Mouse (Mus musculus): Measurements from ENCODE around the gene Rab9.

Rab9 gene

DNA sequence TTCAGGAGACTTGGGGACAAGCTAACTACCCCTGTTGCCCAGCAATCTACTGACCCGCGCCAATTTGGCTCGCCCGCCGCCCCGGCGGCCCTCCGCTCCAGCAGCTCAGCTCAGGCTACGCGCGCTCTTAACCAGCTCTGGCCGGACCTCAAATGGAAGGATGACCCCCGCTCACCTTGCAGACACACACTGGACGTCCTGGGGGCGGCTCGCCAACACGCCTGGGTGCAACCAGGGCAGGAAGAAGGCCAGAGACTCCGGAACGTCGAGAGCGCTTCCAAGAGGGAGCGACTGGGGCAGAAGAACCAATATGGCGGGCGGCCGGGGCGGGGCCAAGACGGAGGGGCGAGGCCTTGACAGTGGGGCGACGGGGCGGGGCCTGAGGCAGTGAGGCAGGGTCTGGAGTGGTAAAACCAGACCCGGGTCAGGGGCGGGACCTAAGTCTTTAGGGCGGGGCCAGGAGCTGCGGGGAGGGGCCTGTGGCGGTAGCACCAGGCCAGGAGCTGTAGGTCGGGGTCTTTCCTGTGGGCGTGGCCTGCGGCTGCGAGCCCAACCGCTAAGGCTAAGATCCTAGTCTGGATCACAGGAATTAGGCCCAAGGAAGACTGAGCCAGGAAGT lies at the start of gene Rab9:
Gene Rab9 (minus strand): TSS at position 503 of the 619 bp plus-strand sequence.
- DNase-seq (ENCODE audit: low read depth, low spot score), result peak; percentile 90

GRCm38 (mm10) chrX:166528126-166528525 lies 48.5 kb upstream of the Rab9 start:
- no peak for DNase-seq (ENCODE audit: low read depth, low spot score)

- no peak for DNase-seq (ENCODE audit: low read depth, low spot score)
These were observed 46.1 kb upstream of the Rab9 start for GRCm38 (mm10) chrX:166525637-166526315.

- DNase-seq (ENCODE audit: low read depth, low spot score), result no peak
These were observed 41.1 kb upstream of the Rab9 start for GRCm38 (mm10) chrX:166520782-166521181.

GRCm38 (mm10) chrX:166518345-166518744 lies 38.7 kb upstream of the Rab9 start, which contains the start of gene Tceanc:
TSS of gene Tceanc (minus strand) at chrX:166518567.
- DNase-seq (ENCODE audit: low read depth, low spot score), result no peak

DNA sequence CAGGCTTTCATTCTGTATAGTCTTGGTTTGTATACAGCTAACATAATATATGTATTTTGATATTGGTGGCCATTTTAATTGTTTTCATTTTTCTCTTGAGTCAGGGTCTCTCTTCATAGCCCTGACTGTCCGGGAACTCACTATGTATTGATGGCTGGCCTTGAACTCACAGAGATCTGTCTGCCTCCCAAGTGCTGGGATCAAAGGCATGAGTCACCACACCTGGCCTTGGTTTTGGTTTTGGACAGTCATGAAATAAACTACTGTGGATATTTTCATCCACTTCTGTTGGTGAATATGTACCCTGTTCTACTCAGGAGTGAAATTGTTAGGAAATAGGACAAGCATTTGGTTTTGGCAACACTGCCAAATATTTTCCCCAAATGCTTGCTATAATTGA lies 37.0 kb upstream of the Rab9 start:
- DNase-seq (ENCODE audit: low read depth, low spot score), result no peak

- DNase-seq (ENCODE audit: low read depth, low spot score), result no peak
These were observed 36.3 kb upstream of the Rab9 start for GRCm38 (mm10) chrX:166515923-166516322.

GRCm38 (mm10) chrX:166514035-166514434 lies 34.4 kb upstream of the Rab9 start:
- peak; percentile 14 for DNase-seq (ENCODE audit: low read depth, low spot score)

DNA sequence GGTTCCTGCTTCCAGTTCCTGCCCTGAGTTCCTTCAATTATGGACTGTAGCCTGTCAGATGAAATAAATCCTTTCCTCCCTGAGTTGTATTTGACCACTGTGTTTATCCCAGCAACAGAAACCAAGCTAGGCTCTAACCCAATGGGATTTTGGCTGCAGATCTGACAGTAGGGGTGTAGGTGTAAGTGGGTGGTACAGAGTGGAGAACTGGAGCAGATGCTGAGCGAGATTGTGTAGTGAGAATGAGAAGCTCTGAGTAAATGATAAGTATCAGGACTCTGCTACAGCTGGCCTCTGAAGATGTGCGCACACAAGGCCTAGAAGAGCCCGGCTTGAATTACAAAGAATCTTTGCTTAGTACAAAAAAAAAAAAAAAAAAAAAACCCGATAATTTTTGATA lies 32.4 kb upstream of the Rab9 start:
- DNase-seq (ENCODE audit: low read depth, low spot score), result no peak

DNA sequence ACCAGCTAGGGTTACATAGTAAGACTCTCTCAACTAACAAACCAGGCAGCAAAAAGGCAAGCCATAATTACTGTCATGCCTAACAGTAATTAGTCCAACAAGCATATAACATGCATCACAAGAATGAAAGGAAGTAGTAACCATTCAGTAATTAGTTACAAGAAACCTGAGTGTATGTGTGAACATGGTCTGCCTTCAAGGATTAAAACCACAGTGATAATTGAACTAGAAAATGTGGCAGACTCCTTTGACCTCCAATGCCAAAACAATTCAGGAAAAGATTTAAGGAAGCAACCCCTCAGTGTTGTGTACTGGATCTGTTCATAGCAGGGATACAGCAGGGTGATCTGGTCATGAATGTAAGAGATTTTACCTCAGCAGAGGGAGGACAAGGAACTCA lies 31.4 kb upstream of the Rab9 start:
- no peak for DNase-seq (ENCODE audit: low read depth, low spot score)

DNA sequence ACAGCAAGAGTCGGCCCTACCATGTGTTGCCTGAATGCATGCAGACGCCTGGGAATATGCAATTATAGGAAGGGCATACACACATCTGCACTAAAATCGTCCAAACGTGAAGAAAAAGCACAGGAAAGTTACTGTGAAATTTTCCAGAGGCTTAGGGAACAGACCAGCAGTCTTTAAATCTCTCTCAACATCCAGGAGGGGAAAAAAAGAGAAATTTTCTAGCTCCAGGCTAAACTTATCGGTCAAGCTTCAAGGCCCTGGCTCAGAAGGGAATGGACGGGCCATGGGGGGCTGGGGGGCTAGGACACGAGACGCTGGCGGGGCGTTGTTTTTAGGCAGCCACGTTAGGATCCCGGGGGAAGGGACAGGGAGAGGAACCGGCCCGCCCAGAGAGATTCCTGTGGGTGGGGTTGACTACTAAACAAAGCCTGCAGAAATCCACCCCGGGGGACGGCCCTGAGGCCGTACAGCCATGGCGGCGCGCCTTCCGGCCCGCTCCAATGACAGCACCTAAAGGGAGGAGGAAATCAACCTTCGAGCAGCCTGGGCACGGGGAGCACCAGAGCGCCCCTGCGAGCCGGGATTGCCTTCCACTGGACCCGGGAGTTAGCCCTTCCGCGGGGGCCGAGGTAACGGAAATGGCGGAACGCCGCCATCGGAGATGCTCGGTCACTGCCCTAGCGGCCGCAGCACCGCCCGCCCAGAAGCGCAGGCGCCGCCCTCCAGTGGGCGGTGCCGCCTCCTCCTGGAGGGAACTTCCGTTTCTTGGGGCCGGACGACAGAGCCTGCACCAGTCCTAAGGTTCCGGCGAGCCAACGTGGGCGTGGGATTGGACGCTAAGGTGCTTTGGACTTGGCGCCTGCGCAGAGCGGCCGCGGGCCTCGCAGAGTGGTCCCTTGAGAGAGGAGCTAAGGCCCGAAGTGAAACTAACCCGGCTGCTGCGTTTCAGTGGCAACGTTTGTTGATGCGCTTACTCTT lies 30.4 kb upstream of the Rab9 start:
- DNase-seq (ENCODE audit: low read depth, low spot score), result peak; percentile 95

GRCm38 (mm10) chrX:166504421-166504820 lies 24.8 kb upstream of the Rab9 start:
- DNase-seq (ENCODE audit: low read depth, low spot score), result no peak

DNA sequence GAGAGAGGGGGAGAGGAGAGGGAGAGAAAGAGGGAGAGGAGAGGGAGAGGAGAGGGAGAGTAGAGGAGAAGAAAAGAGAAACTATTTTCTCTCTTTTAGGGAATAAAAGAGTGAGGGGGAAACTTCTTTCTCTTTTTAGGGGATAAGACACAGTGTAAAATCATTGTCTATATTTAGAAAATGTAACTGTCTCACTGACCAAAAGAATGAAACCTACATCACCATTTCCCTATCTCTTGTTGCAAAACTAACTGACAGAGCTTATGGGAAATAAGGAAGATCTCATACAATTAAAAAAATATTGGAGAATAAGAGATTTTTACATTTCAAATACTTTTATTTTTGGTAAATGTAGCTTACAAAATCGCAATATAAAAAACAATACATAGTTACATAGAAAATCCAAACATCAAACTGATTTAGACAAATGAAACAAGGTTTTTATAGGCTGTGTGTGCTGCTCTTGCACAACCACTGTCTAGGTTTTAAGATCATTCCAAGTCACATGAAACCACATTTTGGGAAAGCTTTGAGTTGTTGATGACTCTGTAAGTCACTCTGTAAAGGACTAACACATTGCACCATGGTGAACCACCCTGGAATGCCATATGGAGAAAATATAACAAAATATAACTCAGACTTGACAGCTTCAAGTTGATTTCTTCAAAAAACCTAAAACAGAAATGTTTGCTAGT lies 20.0 kb upstream of the Rab9 start:
- DNase-seq (ENCODE audit: low read depth, low spot score), result no peak

DNA sequence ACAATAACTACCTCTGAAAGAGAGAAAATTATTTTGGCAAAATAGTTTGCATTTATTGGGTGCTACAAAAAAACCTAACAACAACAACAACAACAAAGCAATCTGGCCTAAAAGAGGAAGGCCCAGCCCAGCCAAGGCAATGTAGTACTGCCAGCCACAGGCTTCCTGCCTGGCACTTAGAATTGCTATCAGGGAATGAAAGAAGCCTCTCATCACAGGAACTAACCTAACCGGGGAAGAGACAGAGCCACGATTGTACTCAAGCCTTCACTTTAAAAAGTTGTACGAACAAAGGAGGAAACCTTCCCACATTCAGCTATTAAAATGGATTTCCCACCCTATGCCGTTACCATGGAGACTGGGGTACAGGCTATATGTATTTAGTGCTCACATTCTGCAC lies 18.1 kb upstream of the Rab9 start:
- no peak for DNase-seq (ENCODE audit: low read depth, low spot score)

- no peak for DNase-seq (ENCODE audit: low read depth, low spot score)
These were observed 15.4 kb upstream of the Rab9 start for GRCm38 (mm10) chrX:166495052-166495451.

DNA sequence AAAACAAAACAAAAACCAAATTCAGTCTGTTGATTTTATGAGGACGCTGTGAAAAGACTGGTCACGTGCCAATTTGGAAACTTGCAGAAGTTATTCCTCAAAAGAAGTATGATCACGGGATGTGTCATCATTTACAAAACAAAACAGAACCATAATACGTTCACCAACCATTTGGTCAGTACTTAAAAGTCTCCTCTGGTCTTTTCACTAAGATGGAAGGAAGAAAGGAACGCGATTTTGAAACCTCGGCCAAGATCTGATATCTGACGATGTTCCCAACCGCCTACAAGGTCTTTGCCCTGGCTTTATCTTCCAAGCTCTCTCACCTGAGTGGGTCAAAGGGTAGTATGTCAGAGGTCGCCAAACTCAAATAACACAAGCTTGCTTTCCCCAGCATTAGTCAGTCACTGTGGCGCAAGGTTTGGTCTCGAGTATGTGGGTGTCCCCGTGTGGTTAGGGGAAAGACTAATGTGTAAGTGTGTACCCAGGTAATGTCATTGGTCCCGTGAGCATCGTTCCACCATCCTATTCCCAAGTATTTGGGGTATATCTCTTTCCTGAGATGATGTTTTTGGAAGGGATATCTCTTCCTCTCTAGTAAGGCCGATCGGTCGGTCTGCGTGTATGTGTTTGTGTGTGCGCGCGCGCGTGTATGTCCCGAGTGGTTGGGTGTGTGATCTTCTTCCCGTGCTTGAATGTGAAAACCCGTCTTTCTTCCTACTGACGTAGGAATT lies 869 bp downstream of the Rab9 start:
- DNase-seq (ENCODE audit: low read depth, low spot score), result no peak

- no peak for DNase-seq (ENCODE audit: low read depth, low spot score)
These were observed 2.3 kb downstream of the Rab9 start for GRCm38 (mm10) chrX:166477393-166477792.

- DNase-seq (ENCODE audit: low read depth, low spot score), result no peak
These were observed 7.1 kb downstream of the Rab9 start for GRCm38 (mm10) chrX:166472612-166473011.

DNA sequence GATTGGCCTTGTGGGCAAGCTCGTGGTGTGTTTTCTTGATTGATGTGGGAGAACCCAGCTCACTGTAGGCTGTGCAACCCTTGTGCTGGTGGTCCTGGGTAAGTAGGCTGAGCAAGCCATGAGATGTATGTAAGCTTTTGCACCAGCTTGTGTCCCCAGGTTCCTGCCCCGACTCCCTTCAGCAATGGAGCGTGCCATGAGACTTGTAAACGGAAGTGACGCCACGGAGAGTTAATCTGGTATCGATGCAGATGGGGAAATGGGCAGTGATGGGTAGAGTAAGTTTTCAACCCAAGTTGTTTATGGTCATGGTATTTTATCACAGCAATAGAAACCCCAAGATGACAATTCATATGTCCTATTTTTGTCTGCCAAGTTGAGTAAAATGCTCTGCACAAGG lies 11.3 kb downstream of the Rab9 start:
- no peak for DNase-seq (ENCODE audit: low read depth, low spot score)

DNA sequence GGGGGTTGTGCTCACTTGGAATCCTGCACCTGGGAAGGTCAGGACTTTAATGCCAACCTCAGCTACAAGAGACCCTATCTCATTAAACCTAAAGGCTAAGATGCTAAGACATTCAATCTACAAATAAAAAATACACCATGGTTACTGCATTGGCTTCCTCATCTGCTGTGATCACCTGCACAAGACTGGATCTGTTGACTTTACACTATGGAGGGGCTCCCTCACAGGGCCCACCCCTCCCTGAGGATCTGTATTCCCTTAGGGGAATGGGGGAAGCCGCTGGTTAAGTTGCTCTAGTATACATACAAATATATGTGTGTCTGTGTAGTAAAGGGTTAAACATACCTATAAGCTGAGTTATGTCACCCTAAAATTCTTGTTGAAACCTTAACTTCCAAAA lies 24.1 kb downstream of the Rab9 start:
- DNase-seq (ENCODE audit: low read depth, low spot score), result no peak

DNA sequence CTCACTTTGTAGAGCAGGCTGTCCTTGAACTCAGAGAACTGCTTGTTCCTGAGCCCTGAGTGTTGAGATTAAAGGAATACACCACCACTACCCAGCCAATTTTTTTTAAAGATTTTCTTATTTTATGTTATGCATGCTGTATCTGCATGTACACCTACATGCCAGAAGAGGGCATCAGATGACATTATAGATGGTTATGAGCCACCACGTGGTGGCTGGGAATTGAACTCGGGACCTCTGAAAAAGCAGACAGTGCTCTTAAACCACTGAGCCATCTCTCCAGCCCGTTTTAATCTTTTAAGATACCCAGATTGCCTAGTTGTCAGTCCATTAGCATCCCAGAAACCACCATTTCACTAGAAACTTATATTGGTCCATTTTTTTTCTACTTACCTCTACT lies 25.3 kb downstream of the Rab9 start:
- DNase-seq (ENCODE audit: low read depth, low spot score), result no peak
